Mouse (Mus musculus): ENCODE results near the gene Erp27. TPM values are rescaled to one million over a fixed set of nuclear protein-coding genes. Genes with fewer than 3 reads are reported as not detected.

Gene Erp27
- polyA plus RNA-seq, 1 experiment from 2014 or later: not detected

- Histone ChIP-seq H3K27me3 (ENCODE audit: control insufficient read depth, insufficient read depth, low read length) (no peaks in the 10 kb centered on the region), H3K27ac (ENCODE audit: low read depth, low read length) (no peak within 1 kb of the TSS), H3K4me2 (ENCODE audit: low read depth, low read length) (no peak within 1 kb of the TSS), H3K36me3 (ENCODE audit: control insufficient read depth, insufficient read depth, low read length) (no peaks in the 10 kb centered on the region), H3K4me1 (ENCODE audit: control insufficient read depth, insufficient read depth, low read length) (no peaks in the 10 kb centered on the region), H3K9ac (replicated peaks; ENCODE audit: low read depth, low read length) (no peak within 1 kb of the TSS), H3K4me3 (ENCODE audit: low read depth, low read length) (no peak within 1 kb of the TSS), H3K9me3 (ENCODE audit: control insufficient read depth, low read length) (no peaks in the 10 kb centered on the region)
- 63% methylated on average over 12 of the region's 12 CpGs for WGBS
- no peak for ATAC-seq (ENCODE audit: low read depth)
These were observed 19.4 kb upstream of the Erp27 start, which contains the start of gene Arhgdib for GRCm38 (mm10) chr6:136941051-136942021. Arhgdib (minus strand) TSS chr6:136941899.

- no peak overlapping the region for H3K27ac ChIP-seq (ENCODE audit: low read depth, low read length)
These were observed 18.4 kb upstream of the Erp27 start for GRCm38 (mm10) chr6:136940188-136940960.

DNA sequence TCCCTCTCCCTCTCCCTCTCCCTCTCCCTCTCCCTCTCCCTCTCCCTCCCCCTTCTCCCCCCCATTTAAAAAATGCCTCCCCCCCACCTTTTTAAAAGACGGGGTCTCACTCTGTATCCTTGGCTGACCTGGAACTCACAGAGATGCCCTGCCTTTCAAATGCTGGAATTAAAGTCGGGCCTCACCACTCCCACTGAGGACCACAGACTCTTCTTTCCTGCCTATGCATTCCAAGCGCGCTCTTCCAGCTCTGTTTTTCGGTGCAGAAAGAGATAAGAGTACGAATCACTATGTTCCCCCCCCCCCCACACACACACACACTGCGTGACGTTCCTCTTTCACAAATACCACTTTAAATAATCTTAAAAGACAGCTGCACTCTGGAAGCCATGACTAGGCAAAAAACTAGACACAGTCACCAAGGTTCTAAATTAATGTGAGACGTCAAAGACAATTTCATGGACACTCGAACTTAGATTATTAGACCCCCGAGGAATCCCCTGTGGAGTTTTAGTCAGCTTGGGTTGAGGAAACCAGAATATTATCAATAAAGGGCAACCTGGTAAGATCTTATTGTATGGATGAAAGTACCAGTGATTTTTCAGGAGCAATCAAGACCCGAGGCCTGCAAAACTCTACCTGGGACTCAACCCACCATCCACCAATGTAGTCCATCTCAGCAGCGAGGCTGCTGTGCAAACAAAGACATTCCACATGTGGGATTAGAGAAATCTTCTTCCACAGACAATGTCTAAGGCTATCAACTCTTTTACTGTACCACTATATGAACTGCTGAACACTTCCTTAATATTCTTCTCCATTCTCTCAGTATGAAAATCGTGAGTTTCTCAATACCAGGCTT, 17.6 kb upstream of the Erp27 start:
- Histone ChIP-seq H3K36me3 (ENCODE audit: control insufficient read depth, insufficient read depth, low read length) (no peaks in the 10 kb centered on the region), H3K9me3 (ENCODE audit: control insufficient read depth, low read length) (no peaks in the 10 kb centered on the region), H3K27me3 (ENCODE audit: control insufficient read depth, insufficient read depth, low read length) (no peaks in the 10 kb centered on the region), H3K4me3 (ENCODE audit: low read depth, low read length) (no peak overlapping the region), H3K4me2 (ENCODE audit: low read depth, low read length) (no peak overlapping the region), H3K27ac (ENCODE audit: low read depth, low read length) (no peak overlapping the region), H3K9ac (replicated peaks; ENCODE audit: low read depth, low read length) (no peak overlapping the region), H3K4me1 (ENCODE audit: control insufficient read depth, insufficient read depth, low read length) (no peaks in the 10 kb centered on the region)
- ATAC-seq (ENCODE audit: low read depth): no peak
- WGBS: 79% methylated on average over 14 of the region's 14 CpGs

More at GRCm38 (mm10) chr6:136940188-136940960, 18.4 kb upstream of the Erp27 start:
- no peaks in the 10 kb centered on the region for H3K4me1 ChIP-seq (ENCODE audit: control insufficient read depth, insufficient read depth, low read length)
- H3K27me3 ChIP-seq (ENCODE audit: control insufficient read depth, insufficient read depth, low read length): no peaks in the 10 kb centered on the region
- WGBS: 79% methylated on average over 11 of the region's 11 CpGs
- ATAC-seq (ENCODE audit: low read depth): no peak
- no peak overlapping the region for H3K4me2 ChIP-seq (ENCODE audit: low read depth, low read length)
- no peak overlapping the region for H3K9ac ChIP-seq (replicated peaks; ENCODE audit: low read depth, low read length)
- no peaks in the 10 kb centered on the region for H3K36me3 ChIP-seq (ENCODE audit: control insufficient read depth, insufficient read depth, low read length)
- H3K9me3 ChIP-seq (ENCODE audit: control insufficient read depth, low read length): no peaks in the 10 kb centered on the region
- no peak overlapping the region for H3K4me3 ChIP-seq (ENCODE audit: low read depth, low read length)

DNA sequence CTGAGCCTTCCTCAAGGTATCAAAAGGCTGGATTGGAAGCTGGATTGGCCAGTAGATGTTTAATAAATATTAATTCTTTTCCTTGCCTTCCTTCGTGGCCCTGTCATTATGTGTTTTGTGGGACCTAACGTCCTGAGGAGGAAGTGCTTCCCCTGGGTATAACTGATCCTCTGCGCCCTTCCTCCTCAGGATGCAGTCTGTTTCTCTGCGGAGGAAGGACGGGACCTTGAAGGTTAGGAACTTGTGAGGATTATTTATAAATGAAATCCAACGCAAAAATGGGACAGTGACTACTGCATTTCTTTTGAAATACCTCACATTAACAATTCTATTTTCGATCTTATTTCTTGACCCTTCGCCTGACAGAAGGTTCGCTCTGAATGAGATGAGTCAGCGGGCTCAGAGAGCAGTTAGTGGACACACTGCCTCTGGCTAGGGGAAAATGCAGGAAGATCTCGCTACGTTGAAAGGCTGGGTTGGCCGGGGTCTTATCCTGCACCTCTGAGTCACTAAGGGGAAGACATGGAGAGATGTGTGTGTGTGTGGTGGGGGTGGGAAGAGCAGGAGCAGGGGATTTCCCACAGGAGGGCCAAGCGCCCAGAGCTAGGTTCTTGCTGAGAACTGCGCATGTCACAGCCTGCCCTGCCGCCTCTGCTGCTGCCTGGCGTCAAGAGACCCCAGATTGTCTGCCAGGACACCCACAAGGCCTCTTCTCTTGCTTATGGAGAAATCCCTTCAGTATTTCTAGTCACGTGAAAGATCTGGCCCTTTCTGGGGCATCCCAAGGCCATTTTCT, 16.5 kb upstream of the Erp27 start:
- no peak for ATAC-seq (ENCODE audit: low read depth)
- H3K27me3 ChIP-seq (ENCODE audit: control insufficient read depth, insufficient read depth, low read length): no peaks in the 10 kb centered on the region
- no peak overlapping the region for H3K4me2 ChIP-seq (ENCODE audit: low read depth, low read length)
- H3K9me3 ChIP-seq (ENCODE audit: control insufficient read depth, low read length): no peaks in the 10 kb centered on the region
- H3K27ac ChIP-seq (ENCODE audit: low read depth, low read length): no peak overlapping the region
- 75% methylated on average over 18 of the region's 18 CpGs for WGBS
- no peaks in the 10 kb centered on the region for H3K36me3 ChIP-seq (ENCODE audit: control insufficient read depth, insufficient read depth, low read length)
- no peaks in the 10 kb centered on the region for H3K4me1 ChIP-seq (ENCODE audit: control insufficient read depth, insufficient read depth, low read length)
- no peak overlapping the region for H3K9ac ChIP-seq (replicated peaks; ENCODE audit: low read depth, low read length)
- no peak overlapping the region for H3K4me3 ChIP-seq (ENCODE audit: low read depth, low read length)

GRCm38 (mm10) chr6:136937117-136937516, 15.1 kb upstream of the Erp27 start:
- Histone ChIP-seq H3K4me2 (ENCODE audit: low read depth, low read length) (no peak overlapping the region), H3K9ac (replicated peaks; ENCODE audit: low read depth, low read length) (no peak overlapping the region), H3K27ac (ENCODE audit: low read depth, low read length) (no peak overlapping the region), H3K4me3 (ENCODE audit: low read depth, low read length) (no peak overlapping the region), H3K4me1 (ENCODE audit: control insufficient read depth, insufficient read depth, low read length) (no peaks in the 10 kb centered on the region), H3K9me3 (ENCODE audit: control insufficient read depth, low read length) (no peaks in the 10 kb centered on the region), H3K36me3 (ENCODE audit: control insufficient read depth, insufficient read depth, low read length) (no peaks in the 10 kb centered on the region), H3K27me3 (ENCODE audit: control insufficient read depth, insufficient read depth, low read length) (no peaks in the 10 kb centered on the region)
- no peak for ATAC-seq (ENCODE audit: low read depth)
- 94% methylated on average over 3 of the region's 3 CpGs for WGBS

- Histone ChIP-seq H3K27ac (ENCODE audit: low read depth, low read length) (no peak overlapping the region), H3K9ac (replicated peaks; ENCODE audit: low read depth, low read length) (no peak overlapping the region), H3K4me2 (ENCODE audit: low read depth, low read length) (no peak overlapping the region), H3K27me3 (ENCODE audit: control insufficient read depth, insufficient read depth, low read length) (no peaks in the 10 kb centered on the region), H3K4me3 (ENCODE audit: low read depth, low read length) (no peak overlapping the region), H3K9me3 (ENCODE audit: control insufficient read depth, low read length) (no peaks in the 10 kb centered on the region), H3K36me3 (ENCODE audit: control insufficient read depth, insufficient read depth, low read length) (no peaks in the 10 kb centered on the region), H3K4me1 (ENCODE audit: control insufficient read depth, insufficient read depth, low read length) (no peaks in the 10 kb centered on the region)
- 81% methylated on average over 9 of the region's 9 CpGs for WGBS
- no peak for ATAC-seq (ENCODE audit: low read depth)
These were observed 14.4 kb upstream of the Erp27 start for GRCm38 (mm10) chr6:136936361-136936760.

- 58% methylated on average over 3 of the region's 3 CpGs for WGBS
- Histone ChIP-seq H3K9me3 (ENCODE audit: control insufficient read depth, low read length) (no peaks in the 10 kb centered on the region), H3K4me3 (ENCODE audit: low read depth, low read length) (no peak overlapping the region), H3K36me3 (ENCODE audit: control insufficient read depth, insufficient read depth, low read length) (no peaks in the 10 kb centered on the region), H3K4me1 (ENCODE audit: control insufficient read depth, insufficient read depth, low read length) (no peaks in the 10 kb centered on the region), H3K9ac (replicated peaks; ENCODE audit: low read depth, low read length) (no peak overlapping the region), H3K27me3 (ENCODE audit: control insufficient read depth, insufficient read depth, low read length) (no peaks in the 10 kb centered on the region), H3K4me2 (ENCODE audit: low read depth, low read length) (no peak overlapping the region), H3K27ac (ENCODE audit: low read depth, low read length) (no peak overlapping the region)
- no peak for ATAC-seq (ENCODE audit: low read depth)
These were observed 13.3 kb upstream of the Erp27 start for GRCm38 (mm10) chr6:136935233-136935632.

GRCm38 (mm10) chr6:136934068-136934467, 12.1 kb upstream of the Erp27 start:
- no peaks in the 10 kb centered on the region for H3K4me1 ChIP-seq (ENCODE audit: control insufficient read depth, insufficient read depth, low read length)
- H3K27me3 ChIP-seq (ENCODE audit: control insufficient read depth, insufficient read depth, low read length): no peaks in the 10 kb centered on the region
- 58% methylated on average over 7 of the region's 7 CpGs for WGBS
- H3K9me3 ChIP-seq (ENCODE audit: control insufficient read depth, low read length): no peaks in the 10 kb centered on the region
- H3K9ac ChIP-seq (replicated peaks; ENCODE audit: low read depth, low read length): no peak overlapping the region
- H3K27ac ChIP-seq (ENCODE audit: low read depth, low read length): no peak overlapping the region
- H3K36me3 ChIP-seq (ENCODE audit: control insufficient read depth, insufficient read depth, low read length): no peaks in the 10 kb centered on the region
- H3K4me3 ChIP-seq (ENCODE audit: low read depth, low read length): no peak overlapping the region
- no peak overlapping the region for H3K4me2 ChIP-seq (ENCODE audit: low read depth, low read length)
- no peak for ATAC-seq (ENCODE audit: low read depth)

All from neural tube, embryonic 14.5 days (tissue).